Mouse (Mus musculus) spleen, postnatal 0 days (tissue): ENCODE results near the gene Zfp143. TPM values are rescaled to one million over a fixed set of nuclear protein-coding genes. Genes with fewer than 3 reads are reported as not detected.

Experiments
- polyA plus RNA-seq: library from polyadenylated mRNA; unstranded; fragments of >200 nt; fragmentation: Nextera tagmentation; extraction: Ambion mirVana; gene quantifications from 2 replicates; pipeline ENCODE4 v1.2.1, GENCODE M21; 2015

Gene Zfp143
- polyA plus RNA-seq, result 9.4 and 10.1 TPM in 2 replicates

DNA sequence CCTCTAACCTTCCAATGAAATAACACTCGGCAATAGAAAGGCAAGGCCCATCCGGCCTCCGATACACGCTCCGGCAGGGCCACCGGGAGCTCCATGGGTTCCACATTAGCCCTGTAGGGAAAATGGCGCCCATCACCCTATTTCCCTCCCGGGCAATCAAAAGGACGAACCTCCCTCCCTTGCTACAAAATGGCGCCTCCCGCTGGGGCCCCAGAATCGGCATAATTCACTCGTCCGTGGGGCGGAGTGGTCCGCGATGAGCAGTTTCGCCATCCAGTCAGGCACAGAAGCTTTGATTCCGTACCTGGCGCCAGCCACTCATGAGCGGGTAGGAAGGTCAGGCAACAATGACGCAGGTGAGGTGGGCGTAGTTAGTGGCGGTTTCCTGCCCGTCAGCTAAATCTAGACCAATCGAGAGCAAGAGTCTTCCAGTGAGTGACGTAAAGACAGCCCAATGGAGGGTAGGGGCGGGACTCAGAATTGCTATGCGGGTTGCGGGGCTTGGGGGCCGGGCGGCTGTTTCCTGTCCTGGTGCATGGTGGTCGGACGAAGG is at the start of gene Zfp143:
Gene Zfp143 (plus strand): TSS at position 19 of the 553 bp plus-strand sequence.

DNA sequence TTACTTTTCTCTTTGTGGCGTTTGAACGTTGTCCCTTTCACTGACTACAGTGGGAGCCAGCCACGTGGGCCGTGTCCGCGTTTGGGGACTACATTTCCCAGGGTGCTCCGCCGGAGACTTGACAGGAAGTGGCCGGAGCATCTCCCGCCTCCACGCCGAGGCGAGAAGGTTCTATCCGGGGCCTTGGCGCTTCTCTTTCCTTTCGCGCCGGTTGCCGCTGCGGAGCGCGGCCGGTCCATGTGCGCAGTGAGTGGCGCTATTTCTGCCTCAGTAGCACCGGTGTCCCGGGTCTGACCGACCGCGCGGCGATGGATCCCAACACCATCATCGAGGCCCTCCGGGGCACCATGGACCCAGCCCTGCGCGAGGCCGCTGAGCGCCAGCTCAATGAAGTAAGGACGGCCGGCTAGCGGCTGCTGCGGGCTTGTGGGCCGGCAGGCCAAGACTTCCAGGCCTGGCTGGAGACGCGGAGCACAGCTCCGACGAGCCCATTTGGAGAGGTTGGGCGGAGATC is 42.8 kb upstream of the Zfp143 start, which contains the start of gene Ipo7:
Gene Ipo7 (plus strand): TSS at position 158 of the 514 bp plus-strand sequence.

DNA sequence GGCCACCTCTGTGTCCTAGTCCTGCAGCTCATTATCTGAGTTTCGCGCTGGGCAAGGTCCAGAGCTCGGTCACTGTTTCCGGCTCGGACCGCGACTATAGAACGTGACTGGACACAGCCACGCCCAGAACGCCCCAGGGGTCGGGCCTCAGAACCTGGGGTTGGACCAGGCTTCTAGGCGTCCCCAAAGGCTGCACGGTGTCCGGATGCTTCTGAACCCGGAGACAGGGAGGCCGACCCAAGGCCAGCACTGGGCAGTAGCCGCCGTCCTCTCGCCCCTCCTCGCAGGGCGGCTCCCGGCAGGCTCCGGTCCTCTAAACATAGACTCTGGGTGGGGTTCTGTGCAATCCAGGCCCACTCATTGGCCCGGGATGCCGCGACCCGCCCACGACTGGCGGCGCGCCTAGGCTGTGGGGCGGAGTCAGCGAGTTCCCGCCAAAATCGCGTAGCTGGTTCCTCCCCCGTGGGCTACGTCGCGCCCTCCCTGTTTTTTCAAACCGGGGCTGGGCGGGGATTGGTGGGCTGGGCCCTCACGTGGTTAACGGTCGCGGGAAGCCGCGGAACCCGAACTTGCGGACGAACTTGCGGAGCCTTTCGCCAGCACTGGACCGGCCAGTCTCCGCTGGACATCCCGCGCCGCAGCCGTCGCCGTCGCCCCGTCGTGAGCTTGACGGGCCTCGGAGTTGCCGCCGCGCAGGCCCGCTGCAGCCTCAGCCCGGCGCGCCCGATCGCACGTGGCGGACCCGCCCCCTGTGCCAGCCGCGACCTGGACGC is 60.7 kb downstream of the Zfp143 start, which contains the start of gene Wee1:
Gene Wee1 (plus strand): TSS at position 531 of the 773 bp plus-strand sequence.

Other genes with a start within 250 kb of the Zfp143 start
- 1.2 TPM in 2 replicates for gene Scube2, start 195.5 kb upstream of the Zfp143 start, polyA plus RNA-seq
- gene Dennd5a, start 100.7 kb upstream of the Zfp143 start, polyA plus RNA-seq, result 22.6 and 25.7 TPM in 2 replicates
- gene Tmem41b, start 74.3 kb upstream of the Zfp143 start, polyA plus RNA-seq, result 37.3 and 38.0 TPM in 2 replicates
- gene Ipo7, start 42.9 kb upstream of the Zfp143 start, polyA plus RNA-seq, result 18.8 and 19.5 TPM in 2 replicates
- 11.0 and 11.7 TPM in 2 replicates for gene Wee1, start 60.8 kb downstream of the Zfp143 start, polyA plus RNA-seq
- 17.6 and 22.1 TPM in 2 replicates for gene Swap70, start 160.5 kb downstream of the Zfp143 start, polyA plus RNA-seq